Mouse (Mus musculus) forebrain, postnatal 0 days (tissue): Measurements from ENCODE around the gene Gak. TPM values are rescaled to one million over a fixed set of nuclear protein-coding genes. Genes with fewer than 3 reads are reported as not detected.

Experiments used
- ATAC-seq: fragments of 200-750 bp; cut with Nextera tagmentation; 2 replicates; pipeline ENCODE4 v1.8.0; 2017; ENCODE audit warnings: mild to moderate bottlenecking, moderate library complexity
- DNase-seq: peaks from one replicate; pipeline ENCODE4 v3.0.0-alpha.2; 2015
- H3K27ac ChIP-seq: fragments of 300-500 bp; sonication (generic); 2 replicates; pipeline ENCODE4 v1.5.1; 2014; ENCODE audit warnings: low read depth, mild to moderate bottlenecking, antibody characterized with exemption, low read length, moderate library complexity, mixed read lengths
- H3K27me3 ChIP-seq: fragments of 300-500 bp; sonication (generic); 2 replicates; pipeline ENCODE4 v1.6.1; 2014; ENCODE audit warnings: mild to moderate bottlenecking, low read length, mixed read lengths; ENCODE audit not compliant: insufficient read depth
- H3K36me3 ChIP-seq: fragments of 300-500 bp; sonication (generic); 2 replicates; pipeline ENCODE4 v1.6.1; 2014; ENCODE audit warnings: mild to moderate bottlenecking, moderate library complexity; ENCODE audit not compliant: insufficient read depth
- H3K4me1 ChIP-seq: fragments of 300-500 bp; sonication (generic); 2 replicates; pipeline ENCODE4 v1.6.1; 2014; ENCODE audit warnings: antibody characterized with exemption; ENCODE audit not compliant: insufficient read depth
- H3K4me2 ChIP-seq: fragments of 300-500 bp; sonication (generic); 2 replicates; pipeline ENCODE4 v1.6.1; 2014; ENCODE audit warnings: low read depth, mild to moderate bottlenecking, moderate library complexity
- H3K4me3 ChIP-seq: fragments of 300-500 bp; sonication (generic); 2 replicates; pipeline ENCODE4 v1.5.1; 2014; ENCODE audit warnings: low read depth, low read length, mixed read lengths
- H3K9ac ChIP-seq: fragments of 300-500 bp; sonication (generic); 2 replicates; pipeline ENCODE4 v1.6.1; 2014; ENCODE audit warnings: mild to moderate bottlenecking
- H3K9me3 ChIP-seq: fragments of 300-500 bp; sonication (generic); 2 replicates; pipeline ENCODE4 v1.6.1; 2016; ENCODE audit warnings: low read length
- CTCF ChIP-seq: sonication (generic); IDR thresholded peaks from 2 replicates; pipeline ENCODE4 v1.5.1; 2016; ENCODE audit warnings: antibody characterized with exemption, control low read depth, low read depth
- WGBS: fragments of 180-500 bp; shearing (Covaris S2); extraction: QIAGEN DNeasy Blood & Tissue Kit; methylation state at CpG from one replicate; pipeline ENCODE4 v1.1.7; 2014; 5-methylcytosine and 5-hydroxymethylcytosine counted together
- polyA plus RNA-seq: library from polyadenylated mRNA; unstranded; fragments of >200 nt; fragmentation: Nextera tagmentation; extraction: Ambion mirVana; gene quantifications from 2 replicates; pipeline ENCODE4 v1.2.1, GENCODE M21; 2015
- total RNA-seq: library from RNA; depleted of rRNA; stranded (reverse); fragments of >200 nt; gene quantifications from 2 replicates; pipeline ENCODE4 v1.2.3, GENCODE M21; 2014

Gak gene
- total and polyA plus RNA-seq, 2 experiments from 2014 or later = 48.6 to 77.6 TPM

GRCm38 (mm10) chr5:108655381-108655780 is 25.8 kb upstream of the Gak start:
- Histone ChIP-seq H3K9me3 (no peaks in the 10 kb centered on the region), H3K9ac (no peak overlapping the region), H3K4me2 (no peak overlapping the region), H3K27me3 (no peaks in the 10 kb centered on the region), H3K27ac (no peak overlapping the region), H3K36me3 (peaks cover 67% of the 10 kb centered on the region), H3K4me1 (peaks cover 8% of the 10 kb centered on the region), H3K4me3 (no peak overlapping the region)
- TF ChIP-seq CTCF = no peak
- DNase-seq = no peak
- WGBS = 96% methylated on average over 9 of the region's 9 CpGs
- ATAC-seq = no peak

GRCm38 (mm10) chr5:108654444-108654990 is 25.0 kb upstream of the Gak start:
- WGBS = 93% methylated on average over 10 of the region's 10 CpGs
- Histone ChIP-seq H3K4me3 (no peak overlapping the region), H3K4me2 (no peak overlapping the region), H3K9me3 (no peaks in the 10 kb centered on the region), H3K4me1 (peaks cover under 1% of the 10 kb centered on the region; the same call in 1 of the 2 replicates), H3K36me3 (peaks cover 75% of the 10 kb centered on the region), H3K27ac (no peak overlapping the region), H3K9ac (no peak overlapping the region), H3K27me3 (no peaks in the 10 kb centered on the region)
- DNase-seq (no peak), ATAC-seq (no peak)
- no peak for TF ChIP-seq CTCF

- Histone ChIP-seq H3K27ac (no peak overlapping the region), H3K4me2 (no peak overlapping the region), H3K4me3 (no peak overlapping the region), H3K9ac (no peak overlapping the region), H3K4me1 (no peaks in the 10 kb centered on the region), H3K36me3 (peaks cover 86% of the 10 kb centered on the region), H3K9me3 (no peaks in the 10 kb centered on the region), H3K27me3 (no peaks in the 10 kb centered on the region)
- WGBS = 89% methylated on average over 6 of the region's 6 CpGs
- no peak for TF ChIP-seq CTCF
- no peak for DNase-seq
- no peak for ATAC-seq
Measured at GRCm38 (mm10) chr5:108653341-108653740, 23.8 kb upstream of the Gak start.

DNA sequence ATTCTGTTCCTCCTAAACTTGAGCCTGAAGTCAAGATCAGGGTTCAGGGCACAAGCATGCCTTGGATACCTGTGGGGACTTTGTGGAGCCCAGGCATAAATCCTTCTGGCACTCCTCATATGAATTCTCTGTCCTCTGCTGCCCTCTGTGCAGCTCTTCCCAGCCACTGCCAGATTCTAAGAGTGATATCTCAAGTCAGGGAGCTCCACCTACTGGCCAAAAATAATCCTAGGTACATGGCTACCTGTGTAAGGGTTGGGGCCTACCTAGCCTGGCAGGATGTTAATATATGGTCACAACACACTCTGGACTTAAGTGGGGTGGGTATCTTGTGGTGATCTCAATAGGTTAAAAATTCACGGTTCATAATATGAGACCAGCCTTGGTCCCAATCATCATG is 22.3 kb upstream of the Gak start:
- H3K36me3 ChIP-seq = peaks cover 85% of the 10 kb centered on the region
- H3K27me3 ChIP-seq = no peaks in the 10 kb centered on the region
- H3K4me2 ChIP-seq = no peak overlapping the region
- H3K4me3 ChIP-seq = no peak overlapping the region
- 61% methylated on average over 1 of the region's 1 CpGs for WGBS
- DNase-seq (peak; percentile 45), ATAC-seq (peak; percentile 65)
- no peaks in the 10 kb centered on the region for H3K9me3 ChIP-seq
- peak; percentile 77 for TF ChIP-seq CTCF
- H3K9ac ChIP-seq = no peak overlapping the region; the same call in 1 of the 2 replicates
- no peaks in the 10 kb centered on the region for H3K4me1 ChIP-seq
- no peak overlapping the region for H3K27ac ChIP-seq

- Histone ChIP-seq H3K27me3 (no peaks in the 10 kb centered on the region), H3K36me3 (peaks cover 84% of the 10 kb centered on the region), H3K27ac (no peak overlapping the region), H3K4me3 (no peak overlapping the region), H3K9ac (no peak overlapping the region), H3K4me2 (no peak overlapping the region), H3K4me1 (no peaks in the 10 kb centered on the region), H3K9me3 (no peaks in the 10 kb centered on the region)
- 86% methylated on average over 5 of the region's 5 CpGs for WGBS
- no peak for ATAC-seq
- TF ChIP-seq CTCF = no peak
- DNase-seq = no peak
Measured at GRCm38 (mm10) chr5:108651136-108651720, 21.7 kb upstream of the Gak start.

DNA sequence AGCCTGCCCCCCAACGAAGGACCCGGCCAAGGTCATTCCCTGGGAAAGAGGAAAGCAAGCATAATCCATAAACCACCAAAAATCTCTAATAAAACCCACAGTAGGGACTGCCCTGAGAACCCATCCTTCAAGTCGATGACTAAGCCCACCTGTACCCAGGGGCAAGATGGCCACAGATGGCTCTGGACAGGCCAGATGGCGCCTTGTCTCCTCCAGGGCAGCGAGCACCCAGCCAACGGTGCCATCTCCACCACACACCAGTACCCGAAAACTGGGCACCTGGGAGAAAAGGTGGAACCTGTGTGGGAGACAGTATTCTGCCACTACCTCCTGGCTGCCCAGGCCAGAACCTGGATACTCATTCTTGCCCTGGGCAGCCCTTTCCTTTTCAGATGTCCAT is 20.8 kb upstream of the Gak start:
- WGBS = 92% methylated on average over 7 of the region's 7 CpGs
- ATAC-seq = no peak
- H3K36me3 ChIP-seq = peaks cover 81% of the 10 kb centered on the region
- no peak overlapping the region for H3K4me2 ChIP-seq
- no peak overlapping the region for H3K27ac ChIP-seq
- no peaks in the 10 kb centered on the region for H3K9me3 ChIP-seq
- H3K4me1 ChIP-seq = no peaks in the 10 kb centered on the region
- H3K9ac ChIP-seq = no peak overlapping the region
- H3K27me3 ChIP-seq = no peaks in the 10 kb centered on the region
- DNase-seq = no peak
- no peak overlapping the region for H3K4me3 ChIP-seq
- no peak for TF ChIP-seq CTCF

GRCm38 (mm10) chr5:108648937-108649576 is 19.5 kb upstream of the Gak start:
- no peaks in the 10 kb centered on the region for H3K9me3 ChIP-seq
- H3K36me3 ChIP-seq = peaks cover 75% of the 10 kb centered on the region
- H3K9ac ChIP-seq = no peak overlapping the region
- ATAC-seq = no peak
- no peak overlapping the region for H3K4me3 ChIP-seq
- H3K27ac ChIP-seq = no peak overlapping the region
- H3K4me2 ChIP-seq = no peak overlapping the region
- no peaks in the 10 kb centered on the region for H3K27me3 ChIP-seq
- TF ChIP-seq CTCF = no peak
- no peak for DNase-seq
- 93% methylated on average over 11 of the region's 11 CpGs for WGBS
- H3K4me1 ChIP-seq = no peaks in the 10 kb centered on the region
